Mouse (Mus musculus) lung, adult 10 weeks (tissue): ENCODE measurements around the gene Upk3bl. TPM values are rescaled to one million over a fixed set of nuclear protein-coding genes. Genes with fewer than 3 reads are reported as not detected.

ENCODE experiments used
- polyA plus RNA-seq: library from polyadenylated mRNA; stranded (reverse); fragments of 350-450 nt; fragmentation: Illumina TruSeq; extraction: RNeasy Lipid Tissue Mini Kit (QIAGEN cat#74804); gene quantifications from one replicate; pipeline ENCODE4 v1.2.3, GENCODE M21; 2014; ENCODE audit warnings: low read depth, low replicate concordance; ENCODE audit not compliant: insufficient read depth

Gene Upk3bl
- polyA plus RNA-seq, result not detected

DNA sequence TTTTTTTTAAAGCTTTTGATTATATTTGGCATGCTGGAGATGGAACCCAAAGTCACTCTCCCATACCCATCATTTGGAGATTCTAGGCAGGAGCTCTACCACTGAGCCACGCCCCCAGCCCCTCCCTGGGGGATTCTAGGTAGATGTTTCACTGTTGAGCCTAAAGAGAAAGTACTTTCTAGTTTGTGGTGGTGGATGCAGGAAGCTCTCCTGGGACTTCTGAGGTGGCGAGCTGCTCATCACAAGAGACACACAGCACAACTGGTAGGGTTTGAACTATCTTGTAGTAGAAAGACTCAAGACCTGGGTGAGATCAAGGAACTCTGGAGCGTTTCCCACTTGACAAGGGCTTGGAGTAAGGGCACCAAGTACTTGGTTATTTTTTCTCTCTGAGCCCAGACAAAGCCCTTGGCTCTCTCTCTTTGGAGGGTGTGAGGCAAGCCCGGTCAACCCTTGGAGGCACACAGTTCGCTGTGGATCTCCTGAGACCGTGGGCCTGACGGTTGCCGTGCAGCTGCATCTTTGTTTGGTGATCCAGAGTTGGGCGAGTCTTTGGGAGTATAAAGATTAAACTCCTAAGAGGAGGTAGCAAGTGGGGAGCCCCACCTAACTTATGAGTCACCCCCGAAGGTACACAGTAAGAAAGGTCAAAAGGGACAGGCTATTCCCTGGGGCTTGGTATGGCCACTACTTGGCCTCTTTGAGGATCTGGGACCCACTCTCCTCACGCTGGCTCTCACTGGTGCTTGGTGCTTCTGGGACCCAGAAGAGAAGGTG, at the start of gene Upk3bl:
Gene Upk3bl (plus strand): TSS at position 192 of the 777 bp plus-strand sequence.

DNA sequence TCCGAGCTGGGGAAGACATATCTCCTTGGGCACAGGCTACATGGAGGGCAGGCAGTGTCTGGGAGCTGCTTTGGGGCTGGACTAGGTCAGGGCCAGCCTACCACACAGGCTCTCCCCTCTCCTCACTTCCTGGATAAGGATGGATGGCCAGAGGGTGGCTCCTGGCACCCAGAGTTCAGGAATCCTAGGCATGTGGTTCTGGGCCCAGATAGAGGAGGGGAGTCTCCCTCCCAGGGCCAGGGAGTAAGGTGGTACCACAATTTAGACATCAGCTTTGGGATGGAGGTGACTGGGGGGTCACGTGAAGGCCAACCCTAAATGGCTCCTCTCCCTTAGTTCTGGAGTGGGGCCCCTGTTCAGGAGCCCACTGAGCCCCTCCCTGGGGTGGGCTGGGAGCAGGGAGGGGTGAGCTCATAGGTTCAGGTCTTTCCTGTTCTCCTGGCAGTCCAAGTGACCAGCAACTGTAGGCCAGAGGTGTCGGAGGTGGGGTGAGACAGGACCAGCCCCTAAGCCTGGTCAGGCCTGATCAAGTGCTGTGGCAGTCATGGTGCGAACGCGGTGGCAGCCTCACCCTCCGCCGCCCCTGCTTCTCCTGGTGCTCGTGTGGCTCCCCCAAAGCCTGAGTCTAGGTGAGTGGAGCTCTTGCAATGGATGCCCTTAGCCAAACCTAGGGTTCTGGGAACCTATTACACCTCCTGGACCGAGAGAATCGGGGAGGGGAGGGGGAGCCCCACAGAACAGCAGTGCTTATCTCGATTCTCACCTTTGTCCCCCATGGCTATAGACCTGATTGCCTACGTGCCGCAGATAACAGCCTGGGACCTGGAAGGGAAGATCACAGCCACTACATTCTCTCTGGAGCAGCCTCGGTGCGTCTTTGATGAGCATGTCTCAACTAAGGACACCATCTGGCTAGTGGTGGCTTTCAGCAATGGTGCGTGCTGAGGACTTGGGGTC, 15.8 kb upstream of the Upk3bl start, which contains the start of gene Upk3b:
Gene Upk3b (plus strand): TSS at position 239 of the 957 bp plus-strand sequence.

DNA sequence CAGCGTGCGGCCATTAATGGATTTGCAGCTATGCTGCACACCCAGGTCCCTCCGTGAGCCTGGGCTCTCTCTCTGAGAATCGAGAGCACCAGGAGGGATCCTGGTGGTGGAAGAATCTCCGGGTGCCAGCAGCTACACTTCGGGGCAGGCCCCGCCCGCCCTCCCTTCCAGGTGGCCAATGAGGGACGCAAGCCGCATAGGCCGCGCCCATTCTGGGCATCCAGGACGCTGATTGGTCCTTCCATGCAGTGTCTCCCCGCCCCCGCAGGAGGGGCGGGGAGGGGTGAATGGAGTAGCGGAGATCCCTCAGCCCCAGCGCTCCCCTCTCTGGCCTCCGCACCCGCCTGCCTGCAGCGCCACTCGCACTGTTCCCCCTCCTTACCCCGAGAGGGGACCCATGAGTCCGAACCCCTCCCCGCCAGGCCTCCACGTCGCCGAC, 29.4 kb downstream of the Upk3bl start, which contains the start of gene Rasa4:
Gene Rasa4 (plus strand): TSS at position 248 of the 439 bp plus-strand sequence.

Other genes starting within 250 kb of the Upk3bl start
- not detected for gene Srrm3, start 247.6 kb upstream of the Upk3bl start, polyA plus RNA-seq
- 179 TPM for gene Hspb1, start 166.6 kb upstream of the Upk3bl start, polyA plus RNA-seq
- gene Ywhag, start 119.9 kb upstream of the Upk3bl start, polyA plus RNA-seq, result 53.1 TPM
- 1.0 TPM for gene Ssc4d, start 80.0 kb upstream of the Upk3bl start, polyA plus RNA-seq
- gene Zp3, start 74.4 kb upstream of the Upk3bl start, polyA plus RNA-seq, result not detected
- 9.9 TPM for gene Dtx2, start 59.7 kb upstream of the Upk3bl start, polyA plus RNA-seq
- 31.1 TPM for gene Upk3b, start 16.0 kb upstream of the Upk3bl start, polyA plus RNA-seq
- 7.2 TPM for gene Rasa4, start 29.4 kb downstream of the Upk3bl start, polyA plus RNA-seq
- gene Polr2j, start 62.1 kb downstream of the Upk3bl start, polyA plus RNA-seq, result 83.0 TPM
- 11.3 TPM for gene Lrwd1, start 81.6 kb downstream of the Upk3bl start, polyA plus RNA-seq
- gene Alkbh4, start 81.7 kb downstream of the Upk3bl start, polyA plus RNA-seq, result 7.6 TPM
- gene Orai2, start 116.2 kb downstream of the Upk3bl start, polyA plus RNA-seq, result 7.5 TPM
- gene Prkrip1, start 144.5 kb downstream of the Upk3bl start, polyA plus RNA-seq, result 27.5 TPM
- 2.1 TPM for gene Sh2b2, start 192.1 kb downstream of the Upk3bl start, polyA plus RNA-seq